10 mouse cellular contexts compared by ENCODE assay signal in the genomic region with DNA sequence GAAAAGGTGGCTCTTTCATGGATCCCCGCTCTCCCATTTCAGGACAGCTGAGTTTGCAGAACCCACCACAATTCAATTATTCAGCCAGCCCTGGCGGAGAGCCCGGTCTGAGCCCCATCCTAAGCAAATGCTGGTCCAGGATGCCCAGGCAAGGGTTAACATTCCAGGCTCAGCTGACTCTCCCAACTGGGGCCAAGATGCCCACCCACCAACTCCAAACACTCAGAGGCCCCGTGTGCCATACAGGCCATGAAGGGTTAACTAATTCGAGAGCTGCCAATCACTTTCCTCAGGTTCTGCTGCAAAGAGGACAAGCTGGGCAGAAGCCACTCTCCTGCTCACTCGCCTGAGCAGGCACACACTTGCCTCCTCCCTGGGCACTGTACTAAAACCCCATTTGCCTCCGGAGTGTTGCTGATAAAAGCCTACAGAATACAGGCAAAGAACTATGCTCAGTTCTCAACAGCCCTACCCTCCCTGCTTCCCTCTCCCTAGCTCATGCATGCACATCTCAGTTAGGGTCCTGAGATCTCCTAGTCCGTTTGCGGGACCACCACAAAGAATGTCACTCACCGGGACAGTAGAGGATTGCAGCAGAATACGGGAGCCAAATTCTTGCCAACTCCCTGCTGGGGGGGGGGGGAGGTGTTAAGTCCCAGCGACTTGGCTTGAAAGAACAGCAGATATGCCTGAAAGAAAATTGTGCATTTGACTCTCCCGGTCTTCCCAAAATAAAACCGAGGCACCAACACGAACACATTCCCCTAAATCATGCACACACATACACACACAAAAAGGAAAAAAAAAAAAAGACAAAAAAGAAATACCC. TPM values are rescaled to one million over a fixed set of nuclear protein-coding genes. Genes with fewer than 3 reads are reported as not detected.
DNase-seq lines count a peak whose midpoint lies in the region; ATAC-seq lines count a peak whose summit lies in the region.
"Had no signal": no experiment of that assay in that cellular context is flagged by ENCODE, and none has a peak within 500 bp of the region (broad histone marks: within the 10 kb centered on the region; RNA-seq: fewer than 3 reads in every experiment).

No protein-coding gene starts in this region.

- H3K27me3 ChIP-seq in hindbrain, embryonic 10.5 days (ENCODE audit: insufficient read depth, poor library complexity, severe bottlenecking) = peaks cover 42% of the 10 kb centered on the region
- H3K27me3 ChIP-seq in midbrain, embryonic 16.5 days (ENCODE audit: control insufficient read depth, insufficient read depth, low read depth, low read length) = no peaks in the 10 kb centered on the region

- H3K27ac ChIP-seq in hindbrain, embryonic 10.5 days = no peak overlapping the region
- H3K27ac ChIP-seq in midbrain, embryonic 16.5 days (ENCODE audit: low read length) = peak overlapping the region; percentile 72
- H3K27ac ChIP-seq: limb, embryonic 10.5 days; lung, embryonic 15.5 days had no signal

- peaks cover 21% of the 10 kb centered on the region for H3K4me1 ChIP-seq in hindbrain, embryonic 10.5 days (replicated peaks)
- H3K4me1 ChIP-seq in midbrain, embryonic 16.5 days (ENCODE audit: control insufficient read depth, insufficient read depth, low read length) = peaks cover 26% of the 10 kb centered on the region
- H3K4me1 ChIP-seq: lung, embryonic 15.5 days had no signal

- H3K4me2 ChIP-seq in midbrain, embryonic 16.5 days (ENCODE audit: low read length) = peak overlapping the region; percentile 62
- H3K4me2 ChIP-seq: lung, embryonic 15.5 days had no signal

- no peaks in the 10 kb centered on the region for H3K36me3 ChIP-seq in hindbrain, embryonic 10.5 days
- H3K36me3 ChIP-seq in midbrain, embryonic 16.5 days (ENCODE audit: control insufficient read depth, insufficient read depth, low read length) = no peaks in the 10 kb centered on the region
- H3K36me3 ChIP-seq: limb, embryonic 10.5 days; lung, embryonic 15.5 days had no signal

- peak; percentile 53; the same call in 1 of the 2 replicates for ATAC-seq in cerebellum, adult (ENCODE audit: insufficient number of reproducible peaks, low FRiP score, low TSS enrichment)
- ATAC-seq in midbrain, embryonic 16.5 days = no peak
- no peak for ATAC-seq in megakaryocyte, adult 5-6 weeks (ENCODE audit: poor library complexity, severe bottlenecking)

- intact Hi-C loops in heart, postnatal 10 days (cut with DNase I) = no loop called here

- H3K4me3 ChIP-seq in hindbrain, embryonic 10.5 days = peak overlapping the region; percentile 39; the same call in 1 of the 2 replicates
- H3K4me3 ChIP-seq in midbrain, embryonic 16.5 days (ENCODE audit: low read depth, low read length) = peak overlapping the region; percentile 41
- H3K4me3 ChIP-seq: limb, embryonic 10.5 days; lung, embryonic 15.5 days had no signal

- H3K9me3 ChIP-seq in hindbrain, embryonic 10.5 days = no peaks in the 10 kb centered on the region
- no peaks in the 10 kb centered on the region for H3K9me3 ChIP-seq in midbrain, embryonic 16.5 days (replicated peaks; ENCODE audit: control insufficient read depth, low read length, poor library complexity, severe bottlenecking)
- H3K9me3 ChIP-seq: limb, embryonic 10.5 days; lung, embryonic 15.5 days had no signal

- 11% methylated on average over 15 of the region's 15 CpGs for WGBS in hindbrain, embryonic 10.5 days
- WGBS in midbrain, embryonic 16.5 days = 7% methylated on average over 15 of the region's 15 CpGs

- DNase-seq in cerebellum, adult 9-10 months = peak; percentile 72
- no peak for DNase-seq in hindbrain, embryonic 10.5 days (ENCODE audit: low spot score)
- no peak for DNase-seq in thymus, postnatal 10 days (ENCODE audit: low spot score in 2 of 2)
- DNase-seq in heart, postnatal 10 days = no peak

- peak overlapping the region; percentile 52 for H3K9ac ChIP-seq in midbrain, embryonic 16.5 days (ENCODE audit: low read depth, low read length)
- H3K9ac ChIP-seq: lung, embryonic 15.5 days had no signal

RNA-seq across cellular contexts. Expression of a gene that starts 1.3 kb away (rescaled TPM):
- 0.30 and 2.2 TPM in 2 replicates for polyA plus RNA-seq in hindbrain, embryonic 10.5 days (2016; fragmentation: Nextera tagmentation; extraction: Ambion mirVana)
- 27.4 and 30.2 TPM in 2 replicates for polyA plus RNA-seq in midbrain, embryonic 16.5 days (2015; fragmentation: Nextera tagmentation; extraction: Ambion mirVana)
- total RNA-seq in heart, postnatal 10 days (2021) = not detected
- 0.18 TPM in 1 of 2 replicates, not detected in the other for total RNA-seq in megakaryocyte, adult 5-6 weeks (2015)
- total RNA-seq in megakaryocyte, adult 5-6 weeks (2017) = not detected in 2 replicates
- polyA plus RNA-seq: heart, embryonic 14.5 days; limb, embryonic 10.5 days had no signal
